Mouse (Mus musculus): Measurements from ENCODE around the gene Etv4.

DNA sequence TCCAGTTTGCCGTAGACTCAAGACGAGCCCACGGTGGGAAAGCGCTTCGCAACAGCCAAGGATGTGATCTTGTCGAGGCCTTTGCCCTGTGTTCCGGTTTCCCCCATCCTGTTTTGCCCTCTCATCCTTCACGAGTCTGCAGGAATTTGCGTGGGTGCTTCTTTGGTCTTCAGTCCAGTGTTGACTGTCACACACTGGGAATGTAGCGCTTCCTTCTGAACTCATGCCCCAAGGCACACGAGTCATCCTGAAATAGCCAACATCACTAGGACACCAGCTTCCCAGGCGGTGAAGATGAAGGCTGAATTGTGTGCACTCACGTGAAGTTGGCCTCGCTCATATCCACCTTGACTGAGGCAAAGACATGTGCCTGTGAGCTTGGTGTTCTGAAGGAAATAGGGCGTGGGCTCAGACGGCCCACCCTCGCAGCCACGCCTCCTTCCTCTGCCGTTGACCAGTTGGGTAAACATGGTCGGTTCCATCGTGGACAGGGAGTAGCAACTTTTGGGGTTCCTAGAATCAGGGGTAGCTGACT, 65.1 kb downstream of the Etv4 start:
- no peak for TF ChIP-seq CTCF (IDR thresholded peaks at IDR 0.05)
- TF ChIP-seq EP300 (IDR thresholded peaks at IDR 0.05), result no peak
